Mouse (Mus musculus): ENCODE data around the gene Inpp4b. TPM values are rescaled to one million over a fixed set of nuclear protein-coding genes. Genes with fewer than 3 reads are reported as not detected.

The Inpp4b gene
- polyA plus RNA-seq, 1 experiment from 2014 or later = 3.2 TPM

- Histone ChIP-seq H3K36me3 (ENCODE audit: control insufficient read depth, insufficient read depth, low read length) (no peaks in the 10 kb centered on the region), H3K4me3 (ENCODE audit: low read depth, low read length) (no peak overlapping the region), H3K27me3 (ENCODE audit: control insufficient read depth, insufficient read depth, low read length) (no peaks in the 10 kb centered on the region), H3K27ac (replicated peaks) (no peak overlapping the region), H3K9ac (ENCODE audit: low read length) (no peak overlapping the region), H3K9me3 (ENCODE audit: control insufficient read depth, low read length) (no peaks in the 10 kb centered on the region), H3K4me1 (replicated peaks; ENCODE audit: control insufficient read depth, insufficient read depth) (no peaks in the 10 kb centered on the region), H3K4me2 (replicated peaks; ENCODE audit: low read depth) (no peak overlapping the region)
- no peak for DNase-seq (ENCODE audit: low spot score)
- no peak for TF ChIP-seq CTCF (IDR thresholded peaks at IDR 0.05; ENCODE audit: low read depth)
- TF ChIP-seq EP300 (optimal IDR thresholded peaks at IDR 0.05) = no peak
- ATAC-seq (ENCODE audit: low FRiP score, low TSS enrichment) = no peak
These were observed 172.1 kb downstream of the Inpp4b start for GRCm38 (mm10) chr8:81514425-81514824.

GRCm38 (mm10) chr8:81522085-81522484 lies 179.7 kb downstream of the Inpp4b start:
- no peak overlapping the region for H3K4me3 ChIP-seq (ENCODE audit: low read depth, low read length)
- H3K4me1 ChIP-seq (replicated peaks; ENCODE audit: control insufficient read depth, insufficient read depth) = no peaks in the 10 kb centered on the region
- no peak overlapping the region for H3K27ac ChIP-seq (replicated peaks)
- ATAC-seq (ENCODE audit: low FRiP score, low TSS enrichment) (no peak), DNase-seq (ENCODE audit: low spot score) (no peak)
- no peaks in the 10 kb centered on the region for H3K36me3 ChIP-seq (ENCODE audit: control insufficient read depth, insufficient read depth, low read length)
- no peak overlapping the region for H3K4me2 ChIP-seq (replicated peaks; ENCODE audit: low read depth)
- TF ChIP-seq EP300 (optimal IDR thresholded peaks at IDR 0.05) = no peak
- no peak for TF ChIP-seq CTCF (IDR thresholded peaks at IDR 0.05; ENCODE audit: low read depth)
- no peaks in the 10 kb centered on the region for H3K9me3 ChIP-seq (ENCODE audit: control insufficient read depth, low read length)
- H3K9ac ChIP-seq (ENCODE audit: low read length) = no peak overlapping the region
- no peaks in the 10 kb centered on the region for H3K27me3 ChIP-seq (ENCODE audit: control insufficient read depth, insufficient read depth, low read length)
- 85% methylated on average over 2 of the region's 2 CpGs for WGBS

- Histone ChIP-seq H3K4me2 (replicated peaks; ENCODE audit: low read depth) (no peak overlapping the region), H3K9ac (ENCODE audit: low read length) (no peak overlapping the region), H3K27me3 (ENCODE audit: control insufficient read depth, insufficient read depth, low read length) (no peaks in the 10 kb centered on the region), H3K4me1 (replicated peaks; ENCODE audit: control insufficient read depth, insufficient read depth) (no peaks in the 10 kb centered on the region), H3K27ac (replicated peaks) (no peak overlapping the region), H3K4me3 (ENCODE audit: low read depth, low read length) (no peak overlapping the region), H3K36me3 (ENCODE audit: control insufficient read depth, insufficient read depth, low read length) (no peaks in the 10 kb centered on the region), H3K9me3 (ENCODE audit: control insufficient read depth, low read length) (no peaks in the 10 kb centered on the region)
- no peak for DNase-seq (ENCODE audit: low spot score)
- no peak for ATAC-seq (ENCODE audit: low FRiP score, low TSS enrichment)
- 38% methylated on average over 2 of the region's 2 CpGs for WGBS
- TF ChIP-seq EP300 (optimal IDR thresholded peaks at IDR 0.05) (no peak), CTCF (IDR thresholded peaks at IDR 0.05; ENCODE audit: low read depth) (no peak)
These were observed 182.2 kb downstream of the Inpp4b start for GRCm38 (mm10) chr8:81524561-81524960.

GRCm38 (mm10) chr8:81527661-81528060 lies 185.3 kb downstream of the Inpp4b start:
- H3K27ac ChIP-seq (replicated peaks) = no peak overlapping the region
- H3K27me3 ChIP-seq (ENCODE audit: control insufficient read depth, insufficient read depth, low read length) = no peaks in the 10 kb centered on the region
- 41% methylated on average over 4 of the region's 4 CpGs for WGBS
- H3K4me1 ChIP-seq (replicated peaks; ENCODE audit: control insufficient read depth, insufficient read depth) = no peaks in the 10 kb centered on the region
- DNase-seq (ENCODE audit: low spot score) = no peak
- no peaks in the 10 kb centered on the region for H3K36me3 ChIP-seq (ENCODE audit: control insufficient read depth, insufficient read depth, low read length)
- no peak overlapping the region for H3K4me3 ChIP-seq (ENCODE audit: low read depth, low read length)
- no peaks in the 10 kb centered on the region for H3K9me3 ChIP-seq (ENCODE audit: control insufficient read depth, low read length)
- no peak overlapping the region for H3K4me2 ChIP-seq (replicated peaks; ENCODE audit: low read depth)
- H3K9ac ChIP-seq (ENCODE audit: low read length) = no peak overlapping the region
- ATAC-seq (ENCODE audit: low FRiP score, low TSS enrichment) = no peak
- TF ChIP-seq CTCF (IDR thresholded peaks at IDR 0.05; ENCODE audit: low read depth) = no peak
- no peak for TF ChIP-seq EP300 (optimal IDR thresholded peaks at IDR 0.05)

DNA sequence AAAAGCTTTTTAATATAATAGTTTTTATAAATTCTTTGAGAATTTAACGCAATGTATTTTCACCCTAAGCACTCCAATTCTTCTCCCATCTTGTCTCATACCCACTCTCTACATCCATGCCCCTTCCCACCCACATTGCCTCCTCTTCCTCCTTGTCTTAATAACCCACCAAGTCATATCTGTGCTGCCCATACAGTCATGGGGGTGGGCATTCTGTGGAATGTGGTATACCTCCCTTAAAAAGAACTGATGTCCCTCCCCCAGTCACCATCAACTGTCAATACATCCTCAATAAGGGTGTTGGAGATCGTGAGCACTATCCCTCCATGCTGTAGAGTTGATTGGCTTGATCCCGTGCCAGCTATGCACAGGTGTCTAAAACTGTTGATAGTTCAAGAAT lies 196.0 kb downstream of the Inpp4b start:
- H3K27ac ChIP-seq (replicated peaks) = no peak overlapping the region
- no peaks in the 10 kb centered on the region for H3K36me3 ChIP-seq (ENCODE audit: control insufficient read depth, insufficient read depth, low read length)
- ATAC-seq (ENCODE audit: low FRiP score, low TSS enrichment) = no peak
- H3K9me3 ChIP-seq (ENCODE audit: control insufficient read depth, low read length) = no peaks in the 10 kb centered on the region
- no peak overlapping the region for H3K4me2 ChIP-seq (replicated peaks; ENCODE audit: low read depth)
- no peaks in the 10 kb centered on the region for H3K27me3 ChIP-seq (ENCODE audit: control insufficient read depth, insufficient read depth, low read length)
- WGBS = 81% methylated on average over 3 of the region's 3 CpGs
- TF ChIP-seq CTCF (IDR thresholded peaks at IDR 0.05; ENCODE audit: low read depth) = no peak
- no peak for TF ChIP-seq EP300 (optimal IDR thresholded peaks at IDR 0.05)
- H3K9ac ChIP-seq (ENCODE audit: low read length) = no peak overlapping the region
- H3K4me3 ChIP-seq (ENCODE audit: low read depth, low read length) = no peak overlapping the region
- DNase-seq (ENCODE audit: low spot score) = no peak
- H3K4me1 ChIP-seq (replicated peaks; ENCODE audit: control insufficient read depth, insufficient read depth) = no peaks in the 10 kb centered on the region

GRCm38 (mm10) chr8:81558550-81558949 lies 216.2 kb downstream of the Inpp4b start:
- no peak for ATAC-seq (ENCODE audit: low FRiP score, low TSS enrichment)
- 65% methylated on average over 4 of the region's 4 CpGs for WGBS

More at GRCm38 (mm10) chr8:81558550-81558949, 216.2 kb downstream of the Inpp4b start:
- DNase-seq (ENCODE audit: low spot score) = no peak
- TF ChIP-seq CTCF (IDR thresholded peaks at IDR 0.05; ENCODE audit: low read depth) = no peak
- TF ChIP-seq EP300 (optimal IDR thresholded peaks at IDR 0.05) = no peak
- Histone ChIP-seq H3K27ac (replicated peaks) (no peak overlapping the region), H3K9me3 (ENCODE audit: control insufficient read depth, low read length) (no peaks in the 10 kb centered on the region), H3K9ac (ENCODE audit: low read length) (no peak overlapping the region), H3K36me3 (ENCODE audit: control insufficient read depth, insufficient read depth, low read length) (no peaks in the 10 kb centered on the region), H3K27me3 (ENCODE audit: control insufficient read depth, insufficient read depth, low read length) (no peaks in the 10 kb centered on the region), H3K4me2 (replicated peaks; ENCODE audit: low read depth) (no peak overlapping the region), H3K4me3 (ENCODE audit: low read depth, low read length) (no peak overlapping the region), H3K4me1 (replicated peaks; ENCODE audit: control insufficient read depth, insufficient read depth) (no peaks in the 10 kb centered on the region)

Measured in stomach, postnatal 0 days (tissue).